In the genomic region with DNA sequence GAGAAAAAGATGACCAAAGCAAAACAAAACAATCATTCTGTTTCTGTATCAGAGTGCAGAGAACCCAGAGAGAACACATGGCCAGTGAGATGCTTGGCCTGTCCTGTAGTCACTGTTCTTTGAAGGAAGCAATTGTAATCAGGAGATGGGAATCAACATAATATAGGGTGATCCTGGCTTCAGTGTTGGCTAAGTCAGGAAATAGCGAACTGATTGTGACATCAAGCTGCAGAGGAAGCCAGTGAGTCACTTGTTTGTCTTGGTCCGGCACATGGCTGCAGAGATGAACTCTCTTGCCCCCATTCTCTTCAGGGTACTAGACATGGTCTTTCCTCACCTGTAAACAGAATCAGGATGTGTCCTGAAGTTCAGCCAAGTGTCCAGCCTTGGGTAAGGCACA, we compare ENCODE assay signal across 10 mouse cellular contexts.
A peak's percentile ranks its signal among the peaks of the same experiment; 100 is the strongest.
DNase-seq lines count a peak whose midpoint lies in the region; ATAC-seq and TF ChIP-seq lines count a peak whose summit lies in the region.
"Had no signal": no experiment of that assay in that cellular context is flagged by ENCODE, and none has a peak within 500 bp of the region (broad histone marks: within the 10 kb centered on the region; RNA-seq: fewer than 3 reads in every experiment).

No protein-coding gene starts in this region.

- no peak for TF ChIP-seq CTCF in kidney, adult 2 months (conservative IDR thresholded peaks at IDR 0.05; ENCODE audit: insufficient read depth, insufficient read length, low read depth, low read length)
- TF ChIP-seq CTCF in midbrain, postnatal 0 days (IDR thresholded peaks at IDR 0.05), result no peak

- H3K9ac ChIP-seq in kidney, embryonic 14.5 days (ENCODE audit: low read depth, low read length), result no peak overlapping the region
- H3K9ac ChIP-seq in hindbrain, embryonic 16.5 days (ENCODE audit: low read depth, low read length), result no peak overlapping the region
- H3K9ac ChIP-seq in midbrain, postnatal 0 days (replicated peaks; ENCODE audit: low read length, poor library complexity, severe bottlenecking), result no peak overlapping the region
- H3K9ac ChIP-seq: forebrain, embryonic 13.5 days had no signal

- no peak overlapping the region for H3K4me3 ChIP-seq in kidney, adult 2 months (ENCODE audit: insufficient read depth, low read depth, low read length)
- no peak overlapping the region for H3K4me3 ChIP-seq in kidney, embryonic 14.5 days (ENCODE audit: low read length)
- H3K4me3 ChIP-seq in hindbrain, embryonic 16.5 days (ENCODE audit: low read length), result no peak overlapping the region
- H3K4me3 ChIP-seq in midbrain, postnatal 0 days (ENCODE audit: low read depth, low read length), result no peak overlapping the region
- H3K4me3 ChIP-seq: forebrain, embryonic 13.5 days; layer of hippocampus, adult 2 months had no signal

- H3K4me2 ChIP-seq in kidney, embryonic 14.5 days (replicated peaks; ENCODE audit: low read depth, low read length), result no peak overlapping the region
- H3K4me2 ChIP-seq in hindbrain, embryonic 16.5 days (ENCODE audit: low read length), result no peak overlapping the region
- no peak overlapping the region for H3K4me2 ChIP-seq in midbrain, postnatal 0 days (ENCODE audit: low read depth, low read length, poor library complexity, severe bottlenecking)
- H3K4me2 ChIP-seq: forebrain, embryonic 13.5 days had no signal

- no peaks in the 10 kb centered on the region for H3K4me1 ChIP-seq in kidney, adult 2 months (ENCODE audit: control insufficient read depth, insufficient read depth, low read length)
- H3K4me1 ChIP-seq in kidney, embryonic 14.5 days (ENCODE audit: control insufficient read depth, insufficient read depth, low read length), result no peaks in the 10 kb centered on the region
- H3K4me1 ChIP-seq in hindbrain, embryonic 16.5 days (ENCODE audit: control insufficient read depth, insufficient read depth, low read depth, low read length), result no peaks in the 10 kb centered on the region
- H3K4me1 ChIP-seq in midbrain, postnatal 0 days (ENCODE audit: insufficient read depth, low read length), result no peaks in the 10 kb centered on the region
- H3K4me1 ChIP-seq: forebrain, embryonic 13.5 days had no signal

- no peak overlapping the region for H3K27ac ChIP-seq in kidney, adult 2 months (ENCODE audit: insufficient read depth, low read depth, low read length)
- no peak overlapping the region for H3K27ac ChIP-seq in kidney, embryonic 14.5 days (ENCODE audit: low read depth, low read length)
- H3K27ac ChIP-seq in hindbrain, embryonic 16.5 days (ENCODE audit: low read depth, low read length), result no peak overlapping the region
- no peak overlapping the region for H3K27ac ChIP-seq in midbrain, postnatal 0 days (ENCODE audit: low read depth, low read length)
- H3K27ac ChIP-seq: forebrain, embryonic 13.5 days; layer of hippocampus, adult 2 months had no signal

- H3K9me3 ChIP-seq in kidney, embryonic 14.5 days (ENCODE audit: control insufficient read depth, low read length), result no peaks in the 10 kb centered on the region
- no peaks in the 10 kb centered on the region for H3K9me3 ChIP-seq in hindbrain, embryonic 16.5 days (ENCODE audit: control insufficient read depth, low read length)
- H3K9me3 ChIP-seq in midbrain, postnatal 0 days (ENCODE audit: low read length), result no peaks in the 10 kb centered on the region
- H3K9me3 ChIP-seq: forebrain, embryonic 13.5 days had no signal

- no peak for TF ChIP-seq POLR2A in kidney, adult 2 months (IDR thresholded peaks at IDR 0.05; ENCODE audit: low read depth, low read length)

- peak; percentile 25 for DNase-seq in kidney, adult 2 months
- peak; percentile 6 for DNase-seq in adrenal gland, postnatal 25 days
- peak; percentile 21 to 25 for DNase-seq in heart, postnatal 14 days
- peak; percentile 39 to 59 for DNase-seq in lung, postnatal 4 days
- no peak for DNase-seq in midbrain, postnatal 0 days (ENCODE audit: low spot score)
- DNase-seq in testis, postnatal 14 days (ENCODE audit: low spot score), result no peak

- intact Hi-C loops in heart, postnatal 14 days (cut with DNase I), result no loop called here

- ATAC-seq in kidney, embryonic 14.5 days (ENCODE audit: low FRiP score, low TSS enrichment), result no peak
- no peak for ATAC-seq in hindbrain, embryonic 16.5 days
- no peak for ATAC-seq in midbrain, postnatal 0 days (ENCODE audit: low FRiP score)
- ATAC-seq: forebrain, embryonic 13.5 days had no signal

- no peaks in the 10 kb centered on the region for H3K27me3 ChIP-seq in kidney, adult 2 months (replicated peaks; ENCODE audit: control insufficient read depth, insufficient read depth, low read length)
- H3K27me3 ChIP-seq in kidney, embryonic 14.5 days (ENCODE audit: control insufficient read depth, insufficient read depth, low read length), result no peaks in the 10 kb centered on the region
- H3K27me3 ChIP-seq in hindbrain, embryonic 16.5 days (replicated peaks; ENCODE audit: control insufficient read depth, insufficient read depth, low read length), result no peaks in the 10 kb centered on the region
- H3K27me3 ChIP-seq in midbrain, postnatal 0 days (ENCODE audit: insufficient read depth, low read length), result no peaks in the 10 kb centered on the region
- H3K27me3 ChIP-seq: forebrain, embryonic 13.5 days had no signal

- 51% methylated on average over 2 of the region's 2 CpGs for WGBS in kidney, adult 2 months
- 68% methylated on average over 2 of the region's 2 CpGs for WGBS in kidney, embryonic 14.5 days
- WGBS in hindbrain, embryonic 16.5 days, result 80% methylated on average over 2 of the region's 2 CpGs
- WGBS in midbrain, postnatal 0 days, result 87% methylated on average over 2 of the region's 2 CpGs

- no peaks in the 10 kb centered on the region for H3K36me3 ChIP-seq in kidney, adult 2 months (ENCODE audit: control insufficient read depth, insufficient read depth, low read length)
- H3K36me3 ChIP-seq in kidney, embryonic 14.5 days (ENCODE audit: control insufficient read depth, insufficient read depth, low read length), result no peaks in the 10 kb centered on the region
- no peaks in the 10 kb centered on the region for H3K36me3 ChIP-seq in hindbrain, embryonic 16.5 days (ENCODE audit: control insufficient read depth, insufficient read depth, low read length)
- H3K36me3 ChIP-seq in midbrain, postnatal 0 days (ENCODE audit: insufficient read depth, low read length), result no peaks in the 10 kb centered on the region

Comparison
In these comparisons a context has a peak if more than half of its experiments do, and no peak if none do; other contexts are left out.
1. DNase-seq: peak in kidney, adult 2 months (single experiment), adrenal gland, postnatal 25 days (single experiment), heart, postnatal 14 days (2 of 2) and lung, postnatal 4 days (2 of 2); none in midbrain, postnatal 0 days (single experiment) and testis, postnatal 14 days (single experiment).